Mouse (Mus musculus) kidney, adult 9 months (tissue): Measurements from ENCODE around the gene Lgals12.

ENCODE experiments used
- DNase-seq: peaks from one replicate; pipeline ENCODE4 v3.0.0; 2022

Lgals12 gene

DNA sequence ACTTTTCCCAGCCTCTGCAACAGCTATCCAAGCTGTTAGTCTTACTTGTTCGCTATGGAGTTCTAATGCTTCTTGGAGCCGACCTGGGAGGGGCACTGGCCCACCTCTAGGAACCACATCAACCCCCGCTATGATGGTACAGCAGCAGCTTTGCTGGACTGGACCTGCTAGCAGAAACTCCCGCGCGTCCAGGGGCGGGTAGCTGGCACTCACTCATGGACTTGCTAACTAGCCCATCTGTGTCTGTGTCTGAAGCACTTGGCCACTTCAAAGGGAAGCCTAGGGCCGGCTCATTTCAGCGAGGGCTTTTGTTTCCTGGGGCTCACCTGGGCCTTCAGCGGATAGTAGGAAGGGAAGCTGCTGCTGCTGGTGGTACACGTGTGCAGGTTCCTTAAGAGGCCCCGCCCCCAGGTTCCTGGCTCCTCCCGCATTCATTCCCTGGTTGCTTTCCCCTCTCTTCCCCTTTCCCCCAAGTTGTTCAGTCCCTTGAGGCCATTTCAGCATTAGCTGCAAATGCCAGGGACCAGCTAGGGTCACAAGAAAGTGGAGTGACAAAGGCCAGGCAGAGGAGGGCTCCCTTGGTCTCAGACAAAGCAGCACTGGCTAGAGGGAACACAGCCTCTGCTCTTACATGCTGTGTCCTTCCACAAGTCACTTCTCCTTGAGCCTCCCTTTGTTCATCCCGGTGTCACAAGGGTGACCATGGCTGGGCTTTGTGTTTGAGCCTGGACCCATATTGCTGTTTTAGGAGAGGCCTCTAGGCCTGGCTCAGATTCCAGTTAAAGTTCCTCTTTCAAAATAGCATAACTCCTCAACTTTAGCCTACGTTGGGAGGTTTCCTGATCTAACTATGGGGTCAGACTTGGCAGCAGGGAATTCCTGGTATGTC is at the start of gene Lgals12:
Lgals12 (minus strand) TSS at position 393 of the 889 bp plus-strand sequence.
- no peak for DNase-seq

DNA sequence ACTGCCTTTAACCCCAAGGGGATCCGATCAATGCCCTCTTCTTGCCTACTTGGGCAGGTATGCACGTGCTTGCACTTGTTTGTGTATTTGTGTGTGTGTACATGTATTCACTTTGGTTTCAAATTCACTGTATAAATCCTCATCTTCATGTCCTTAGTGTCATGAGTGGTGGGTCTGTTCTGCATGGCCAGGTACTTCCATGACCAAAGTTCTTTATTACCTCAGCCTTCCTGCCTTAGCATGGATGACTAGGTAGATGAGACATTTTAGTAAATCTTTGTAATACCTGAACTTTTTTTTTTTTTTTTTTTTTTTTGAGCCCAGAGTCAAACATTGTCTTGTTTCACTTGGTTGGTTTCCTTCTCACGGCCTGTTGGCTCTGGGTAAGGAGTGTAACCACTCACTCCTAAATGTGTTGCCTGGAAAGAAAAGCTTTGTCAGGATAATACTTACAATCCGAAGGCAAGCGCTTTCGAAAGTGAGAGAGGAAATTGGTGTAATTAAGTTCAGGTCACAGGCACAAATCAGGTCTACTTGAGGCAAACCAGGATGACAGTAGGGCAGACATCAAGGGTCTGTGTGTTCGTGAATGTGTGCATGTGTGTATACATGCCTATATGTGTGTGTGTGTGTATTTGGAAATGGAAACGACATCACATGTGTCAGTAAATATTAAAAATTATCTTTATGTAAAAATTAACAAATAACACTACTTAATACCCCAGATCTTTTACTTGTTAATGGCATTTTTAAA is 42.1 kb upstream of the Lgals12 start:
- DNase-seq = peak; percentile 64

DNA sequence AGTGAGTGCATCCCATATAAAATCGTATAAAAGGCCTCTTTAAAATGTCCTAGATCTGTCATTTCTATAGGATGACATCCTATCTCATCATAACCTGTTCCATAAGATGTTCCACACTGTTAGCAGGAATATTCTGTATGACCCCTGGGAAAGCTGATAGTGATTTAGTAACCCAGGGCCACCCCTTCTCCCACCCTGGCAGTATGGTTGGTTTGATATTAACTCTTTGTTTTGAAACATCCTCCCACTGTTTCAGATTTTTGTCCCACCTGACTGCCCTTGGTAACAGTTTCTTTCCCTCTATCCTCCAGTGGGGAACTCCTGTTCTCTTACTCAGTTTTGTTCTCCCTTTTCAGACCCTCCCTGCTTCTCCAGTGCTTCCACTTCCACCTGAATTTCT is 26.8 kb upstream of the Lgals12 start:
- DNase-seq = peak; percentile 44

DNA sequence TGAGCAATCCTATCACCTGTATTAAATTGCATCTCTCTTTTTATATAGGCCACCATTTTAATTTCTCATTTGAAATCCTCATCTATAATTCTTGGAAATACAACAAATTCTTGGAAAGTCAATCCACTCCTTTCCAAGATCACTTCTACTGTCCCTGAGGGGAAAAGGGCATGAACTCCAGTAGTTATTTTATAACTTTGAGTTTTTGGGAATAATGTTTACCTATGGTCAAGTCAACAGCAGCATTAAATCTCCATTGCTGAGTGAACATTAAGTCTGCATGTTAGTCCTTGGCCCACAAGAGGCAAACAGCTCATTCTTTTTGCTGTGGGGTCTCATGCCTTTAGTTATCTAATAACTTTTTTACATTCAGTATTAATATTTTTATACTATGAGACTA is 26.0 kb upstream of the Lgals12 start:
- peak; percentile 52 for DNase-seq

DNA sequence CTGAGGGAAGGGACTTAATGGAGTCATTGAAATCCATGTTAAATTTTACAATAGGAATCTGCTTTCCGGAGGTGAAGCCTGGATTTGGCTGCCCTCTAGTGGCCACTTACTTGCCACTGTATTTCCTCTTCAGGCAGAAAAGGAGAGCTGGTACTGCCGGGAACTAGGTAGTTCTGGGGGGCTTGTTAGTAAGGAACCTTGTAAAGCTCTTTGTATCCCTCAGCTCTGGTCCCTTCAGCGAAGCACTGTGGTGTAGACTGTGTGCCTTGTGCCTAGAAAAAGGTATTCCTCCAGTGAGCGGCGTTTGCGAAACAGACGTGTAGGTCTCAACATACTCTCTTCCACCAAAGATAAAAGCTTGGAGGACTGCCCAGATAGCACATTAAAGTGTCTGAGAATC is 10.7 kb upstream of the Lgals12 start:
- DNase-seq = peak; percentile 66

DNA sequence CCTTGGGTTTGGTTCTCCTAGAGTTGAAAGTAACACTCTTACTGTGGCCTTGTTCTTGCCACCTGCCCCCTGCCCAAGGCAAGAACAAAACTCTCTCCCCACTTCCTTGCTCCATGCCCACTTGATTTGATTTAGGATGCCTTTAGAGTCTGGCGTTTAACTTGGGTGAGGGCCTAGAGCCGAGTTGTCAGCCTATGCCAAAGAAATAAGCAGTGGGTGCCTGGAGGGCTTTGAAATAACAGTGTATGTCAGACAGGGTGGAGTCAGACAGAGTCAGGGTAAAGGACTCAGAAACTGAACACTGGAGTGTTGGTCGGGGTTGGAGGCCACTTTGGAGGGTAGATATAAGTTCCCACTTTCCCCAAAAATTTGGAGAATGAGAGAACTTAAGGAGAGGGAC is 10.1 kb upstream of the Lgals12 start:
- no peak for DNase-seq

DNA sequence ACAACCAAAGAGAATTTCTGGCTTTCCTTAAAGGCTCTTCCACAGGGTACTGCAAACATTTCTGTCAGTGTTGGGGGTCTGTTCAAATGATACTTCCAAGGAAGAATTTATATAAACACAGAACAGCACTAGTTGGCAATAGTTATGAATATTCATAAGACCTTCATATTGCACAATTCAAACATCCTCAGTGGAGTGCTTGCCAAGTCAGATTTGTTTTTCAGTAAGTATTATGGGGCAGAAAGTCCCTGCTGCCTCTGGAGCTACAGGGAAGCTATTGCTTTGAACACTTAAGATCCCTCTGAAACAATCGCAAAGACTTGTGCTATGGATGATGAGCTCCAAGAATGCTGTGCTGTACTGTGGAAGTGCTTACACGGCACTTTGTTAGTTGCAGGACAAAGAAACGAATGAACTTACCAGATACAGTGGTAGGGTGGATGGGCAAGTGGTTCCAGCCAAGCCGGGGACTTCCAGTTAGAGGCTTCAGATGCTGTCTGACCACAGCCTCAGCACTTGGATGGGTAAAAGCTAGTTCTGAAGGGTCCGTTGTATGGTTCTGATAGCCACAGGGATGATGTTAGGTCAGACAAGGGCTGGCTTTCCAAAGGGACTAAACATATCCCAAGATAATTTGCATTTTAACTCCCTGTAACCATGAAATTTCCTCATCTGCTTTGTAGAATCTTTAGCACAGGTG is 9.4 kb upstream of the Lgals12 start:
- no peak for DNase-seq

DNA sequence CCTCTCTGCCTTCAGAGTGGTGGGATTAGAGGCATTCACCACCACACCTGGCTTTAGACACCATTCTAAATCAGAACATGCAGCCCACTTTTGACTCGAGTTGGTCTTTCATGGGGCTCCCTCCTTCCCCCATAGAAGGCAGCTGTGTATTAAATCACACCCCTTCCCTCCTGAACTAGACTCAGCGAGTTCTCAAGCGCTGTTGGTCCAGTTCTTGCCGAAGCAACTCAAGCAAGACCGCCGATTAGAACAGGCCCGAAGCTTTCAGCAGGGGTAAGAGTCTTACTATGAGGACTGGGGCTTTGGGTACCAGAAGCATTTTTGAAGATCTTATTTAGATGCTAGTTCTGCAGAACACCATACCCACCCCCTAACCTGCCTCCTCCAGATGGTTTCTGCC is 6.2 kb upstream of the Lgals12 start:
- DNase-seq = no peak

DNA sequence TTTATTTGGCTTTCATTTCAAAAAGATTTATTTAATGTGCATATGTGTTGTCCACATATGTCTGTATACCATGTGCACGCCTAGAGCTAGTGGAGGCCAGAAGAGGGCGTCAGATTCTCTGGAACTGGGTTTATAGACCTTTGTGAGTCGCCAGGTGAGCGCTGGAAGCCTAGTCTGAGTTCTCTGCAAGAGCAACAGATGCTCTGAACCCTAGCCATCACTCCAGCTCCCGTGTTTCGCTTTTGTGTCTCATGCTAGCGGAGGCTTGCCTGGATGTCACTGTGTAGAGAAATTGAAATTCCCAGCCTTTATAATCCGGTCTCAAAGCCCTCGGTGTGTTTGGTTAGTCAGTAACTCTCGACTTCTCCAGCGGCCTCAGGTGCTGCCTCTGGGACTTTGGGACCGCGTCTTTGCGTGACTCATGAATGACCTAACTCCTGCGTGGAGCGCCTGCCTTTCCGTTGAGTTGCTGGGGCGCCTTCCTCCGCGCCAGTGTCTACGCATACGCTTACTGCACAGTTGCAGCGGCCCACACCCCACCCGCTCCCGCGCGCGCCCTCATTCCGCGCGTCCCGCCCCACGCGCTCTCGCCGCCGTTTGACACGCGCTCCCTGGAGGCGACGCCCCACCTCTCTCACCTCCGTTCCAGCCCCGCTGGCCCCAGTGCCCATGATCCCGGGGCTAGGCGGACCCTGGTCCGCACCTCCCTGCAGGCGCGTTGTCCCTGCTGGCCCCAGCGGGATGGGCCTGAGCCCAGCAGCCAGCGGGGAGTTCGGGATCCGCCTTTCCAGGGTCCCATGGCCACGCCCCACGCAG is 5.2 kb upstream of the Lgals12 start, which contains the start of gene Hrasls5:
Hrasls5 (plus strand) TSS at position 600 of the 816 bp plus-strand sequence.
- DNase-seq = no peak

DNA sequence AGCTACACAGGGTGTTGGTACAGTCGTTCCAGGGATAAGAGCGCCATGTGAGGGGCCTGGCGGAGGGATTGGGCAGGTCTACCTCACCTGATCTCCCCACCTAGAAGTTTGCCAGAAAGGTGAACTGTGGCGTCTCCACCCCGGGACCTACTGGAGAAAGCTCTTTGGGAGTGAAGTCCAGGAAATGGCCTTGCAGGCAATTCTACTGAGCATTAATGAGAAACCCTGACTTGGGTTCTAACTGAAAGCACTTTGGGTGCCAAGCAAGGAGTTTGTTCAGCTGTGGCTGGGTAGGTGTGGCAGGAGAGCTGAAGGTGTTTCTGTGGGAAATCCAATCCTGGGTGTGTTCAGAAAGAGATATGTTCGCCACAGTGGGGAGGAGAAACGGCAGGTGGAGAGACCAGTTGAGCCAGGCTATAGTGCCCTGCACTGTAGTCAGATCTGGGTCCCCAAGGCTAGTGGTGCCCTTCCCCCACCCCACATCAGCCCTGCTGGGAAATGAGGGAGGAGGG is 753 bp upstream of the Lgals12 start:
- DNase-seq = no peak

DNA sequence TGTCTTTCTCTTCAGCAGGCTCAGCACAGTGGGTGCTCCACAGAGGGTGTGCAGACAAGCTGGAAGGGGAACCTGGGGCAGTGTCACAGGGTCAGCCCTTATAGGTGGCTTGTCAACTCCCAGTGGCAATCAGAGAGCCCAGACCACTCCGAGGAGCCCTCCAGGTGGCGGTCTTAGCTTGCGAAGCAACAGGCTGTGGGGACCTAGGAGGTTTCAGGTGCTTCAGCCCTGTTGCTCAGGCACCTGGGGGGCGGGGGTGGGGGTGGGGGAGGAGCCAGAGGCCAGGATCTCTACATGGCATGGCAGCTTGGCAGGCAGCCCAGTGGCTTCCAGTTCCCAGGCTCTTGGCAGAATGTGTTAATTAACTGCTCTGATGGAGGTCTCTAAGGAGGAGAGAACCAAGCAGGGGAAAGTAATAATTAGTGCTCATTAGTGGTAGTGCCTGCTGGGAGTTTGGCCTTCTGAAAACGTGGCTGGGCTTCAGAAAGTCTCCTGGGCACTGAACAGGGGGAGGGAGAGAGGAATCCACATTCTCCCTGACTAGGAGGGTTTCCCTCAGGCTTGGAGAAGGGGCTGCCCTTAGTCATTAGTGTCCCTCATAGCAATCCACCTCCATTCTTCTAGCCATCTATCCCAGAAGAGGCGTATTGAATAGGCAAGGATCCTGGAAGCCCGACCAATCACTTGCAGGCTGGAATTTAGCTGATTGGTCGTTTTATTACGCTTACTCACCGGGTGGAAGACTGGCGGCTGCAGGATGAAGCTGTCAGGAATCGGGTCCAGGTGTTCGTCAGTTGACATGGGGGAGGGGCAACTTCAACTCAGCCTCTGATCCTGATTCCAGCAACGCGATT is 836 bp downstream of the Lgals12 start:
- DNase-seq = peak; percentile 85

DNA sequence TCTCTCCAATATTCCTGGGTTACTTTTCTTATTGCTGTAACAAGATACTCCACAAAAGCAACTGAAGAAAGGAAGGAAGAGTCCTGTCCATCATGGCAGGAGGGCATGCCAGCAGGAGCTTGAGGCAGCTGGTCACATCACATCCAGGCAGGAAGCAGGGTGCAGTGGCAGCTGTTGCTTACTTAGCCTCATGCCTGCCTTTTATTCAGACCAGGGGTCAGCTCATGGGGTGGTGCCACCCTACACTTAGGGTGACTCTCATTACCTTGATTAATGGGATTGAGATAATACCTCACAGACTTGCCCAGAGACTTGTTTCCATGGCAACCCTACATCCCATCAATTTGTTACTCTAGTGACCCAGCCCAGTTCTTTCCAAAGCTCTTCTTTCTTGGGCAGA is 2.0 kb downstream of the Lgals12 start:
- DNase-seq = no peak

DNA sequence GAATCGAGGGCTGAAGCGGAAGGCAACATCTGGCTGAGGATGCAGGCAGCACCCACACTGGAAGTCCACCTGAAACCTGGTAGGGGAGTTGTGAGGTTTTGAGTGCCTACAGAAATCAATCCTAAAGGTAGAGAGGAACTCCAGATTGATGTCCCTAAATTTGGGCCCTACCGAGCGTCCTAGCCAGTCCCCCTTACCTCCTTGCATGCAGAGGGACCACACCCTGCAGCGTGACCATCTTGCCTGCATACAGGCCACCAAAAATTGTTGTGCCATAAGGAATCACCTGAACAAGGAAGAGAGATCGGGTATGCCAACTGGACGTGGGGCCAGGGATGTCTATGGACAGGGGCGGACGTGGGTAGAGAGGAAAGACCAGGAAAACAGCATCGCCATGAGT is 2.9 kb downstream of the Lgals12 start:
- DNase-seq = no peak

DNA sequence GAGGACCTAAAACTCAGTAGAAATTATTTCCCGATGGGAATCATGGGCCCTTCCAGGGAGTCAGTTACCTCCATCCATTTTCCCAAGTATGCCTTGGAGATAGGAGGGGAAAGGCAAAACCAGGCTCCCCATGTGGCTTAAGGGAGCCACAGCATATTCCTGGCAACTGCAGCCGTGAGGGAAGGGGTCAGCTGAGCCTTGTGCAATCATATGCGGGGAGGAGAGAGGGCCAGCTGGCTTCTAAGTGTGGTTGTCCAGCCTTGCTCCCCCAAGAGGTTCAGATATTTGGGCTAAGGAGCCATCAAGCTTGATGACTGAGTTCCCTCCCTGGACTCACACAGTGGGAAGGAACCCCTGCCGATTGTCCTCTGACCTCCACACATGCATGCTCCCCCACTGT is 5.4 kb downstream of the Lgals12 start:
- no peak for DNase-seq

DNA sequence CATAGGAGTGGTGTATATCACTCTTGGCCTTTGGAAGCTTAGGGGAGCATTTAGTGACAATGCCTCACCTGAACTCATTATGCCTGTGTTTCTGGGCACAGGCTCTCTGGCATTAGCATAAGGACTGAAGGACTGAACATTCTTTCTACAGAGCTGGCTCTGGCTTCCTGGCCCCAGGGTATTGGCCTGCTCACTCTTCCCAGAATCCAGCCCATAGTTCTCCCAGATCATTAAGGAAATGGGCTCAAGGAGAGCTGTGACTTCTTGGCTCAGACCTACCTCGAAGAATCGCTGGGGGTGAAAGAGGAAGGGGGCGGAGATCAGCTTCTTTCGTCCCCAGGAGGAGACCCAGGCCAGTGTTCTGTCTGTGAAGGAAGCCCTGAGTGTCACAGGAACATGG is 8.5 kb downstream of the Lgals12 start:
- peak; percentile 38 for DNase-seq

DNA sequence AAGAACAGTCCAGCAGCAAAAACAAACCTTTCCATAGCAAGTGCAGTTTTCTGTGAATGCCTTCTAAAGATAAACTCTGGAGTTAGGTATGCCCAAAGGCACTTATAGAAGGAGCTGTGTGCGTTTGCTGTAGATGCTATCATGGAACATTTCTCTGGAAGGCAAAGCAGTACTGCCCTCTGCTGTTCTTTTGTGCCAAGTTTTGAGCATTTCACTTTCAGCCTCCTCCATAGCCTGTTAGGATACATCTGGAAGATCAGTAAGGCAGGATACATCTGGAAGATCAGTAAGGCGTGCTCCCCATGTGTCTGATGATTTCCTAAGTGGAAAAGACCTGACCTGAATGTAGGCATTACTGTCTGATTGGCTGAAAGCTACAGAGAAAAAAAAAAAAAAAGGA is 11.5 kb downstream of the Lgals12 start:
- DNase-seq = peak; percentile 61

DNA sequence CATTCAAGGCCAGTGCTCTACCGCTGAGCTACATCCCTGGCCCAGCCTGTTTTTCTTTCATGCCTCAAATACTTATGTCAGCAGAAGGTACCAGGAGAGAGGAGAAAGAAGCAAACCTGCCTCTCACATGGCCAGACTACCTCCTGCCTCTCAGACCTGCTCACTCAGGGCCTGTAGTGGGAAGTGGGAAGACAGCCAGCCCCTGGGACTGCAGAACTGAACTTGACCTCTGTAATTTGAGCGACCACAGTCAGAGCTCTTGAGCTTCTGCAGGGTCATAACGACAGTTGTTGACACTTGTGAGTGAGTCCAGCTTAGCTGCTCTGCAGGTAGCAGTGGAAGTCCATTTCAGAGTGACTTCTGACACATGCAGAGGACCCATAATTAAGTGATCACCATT is 15.0 kb downstream of the Lgals12 start:
- peak; percentile 63 for DNase-seq

DNA sequence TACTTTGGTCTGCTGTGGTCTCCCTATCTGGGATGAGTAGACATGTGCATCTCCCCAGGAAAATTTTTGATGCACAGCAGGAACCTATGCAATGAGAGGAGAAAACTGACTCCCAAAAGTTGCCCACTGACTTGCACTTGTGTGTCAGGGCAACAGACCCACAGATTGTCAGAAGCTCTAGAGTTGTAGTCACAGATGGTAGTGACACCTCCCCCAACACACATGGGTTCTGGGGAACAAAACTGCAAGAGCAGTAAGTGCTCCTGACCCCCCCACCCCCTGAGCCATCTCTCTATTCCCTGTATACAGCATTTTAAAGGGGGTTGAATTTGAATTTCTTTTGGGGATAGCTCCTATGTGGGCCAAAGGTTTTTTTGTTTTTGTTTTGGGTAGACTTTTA is 16.2 kb downstream of the Lgals12 start:
- DNase-seq = no peak

DNA sequence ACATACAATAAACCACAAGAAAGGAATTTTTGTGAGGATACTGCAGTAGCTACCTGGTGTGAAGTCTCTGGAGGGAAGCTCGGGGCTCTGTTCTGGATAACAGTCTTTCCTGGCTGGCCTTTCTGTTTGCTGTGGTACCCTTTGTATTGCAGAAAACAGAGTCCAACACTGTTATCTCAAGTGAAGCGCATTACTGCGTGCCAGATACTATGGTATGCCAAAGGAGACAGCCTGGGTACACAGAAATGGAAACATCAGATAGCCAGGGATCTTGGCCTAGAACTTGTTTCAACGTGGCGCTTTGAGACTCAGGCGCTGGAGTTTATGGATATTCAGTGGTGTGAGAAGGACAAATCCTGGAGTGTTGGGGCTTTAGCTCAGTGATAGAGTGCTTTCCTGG is 21.2 kb downstream of the Lgals12 start:
- no peak for DNase-seq

DNA sequence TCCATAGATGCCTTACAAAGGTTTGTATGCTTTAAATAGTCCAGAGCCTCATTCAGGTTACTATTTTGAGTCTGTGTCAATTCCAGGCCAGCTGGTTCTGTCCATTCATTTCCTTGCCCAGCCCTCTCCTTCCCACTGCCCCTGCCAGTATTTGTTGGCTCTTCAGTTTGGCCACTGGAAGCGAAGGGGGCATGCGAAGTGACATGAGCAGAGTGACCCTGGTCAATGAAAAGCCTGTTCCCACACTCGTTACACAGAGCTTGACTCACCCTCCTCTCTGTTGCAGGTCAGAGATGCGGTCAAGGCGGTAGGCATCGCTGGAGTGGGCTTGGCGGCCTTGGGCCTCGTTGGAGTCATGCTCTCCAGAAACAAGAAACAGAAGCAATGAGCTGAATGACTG is 21.7 kb downstream of the Lgals12 start:
- no peak for DNase-seq

DNA sequence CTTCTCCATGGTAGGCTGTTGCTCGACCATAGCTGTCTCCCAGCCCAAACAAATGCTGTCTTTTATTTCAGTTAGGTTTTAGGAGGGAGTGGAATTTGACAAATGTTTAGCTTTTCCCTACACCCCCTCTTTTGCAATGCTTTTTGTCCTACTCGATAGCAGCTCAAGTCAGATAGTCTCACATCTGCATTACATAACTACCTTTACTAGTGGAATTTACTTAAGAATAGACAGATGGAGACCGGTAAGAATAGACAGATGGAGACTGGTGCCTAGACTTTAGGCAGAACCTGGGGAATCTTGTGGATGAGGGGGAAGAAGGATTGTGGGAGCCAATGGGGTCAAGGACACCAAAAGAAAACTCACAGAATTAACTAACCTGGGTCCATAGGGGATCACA is 23.4 kb downstream of the Lgals12 start:
- DNase-seq = no peak
